Comparison of ENCODE assay signal across 22 mouse cellular contexts in genomic region chr16:48473396-48473795, GRCm38 (mm10). TPM values are rescaled to one million over a fixed set of nuclear protein-coding genes. Genes with fewer than 3 reads are reported as not detected.
A peak's percentile ranks its signal among the peaks of the same experiment; 100 is the strongest.
DNase-seq lines count a peak whose midpoint lies in the region; ATAC-seq and TF ChIP-seq lines count a peak whose summit lies in the region.
"Had no signal": no experiment of that assay in that cellular context is flagged by ENCODE, and none has a peak within 500 bp of the region (broad histone marks: within the 10 kb centered on the region; RNA-seq: fewer than 3 reads in every experiment).

No protein-coding gene starts in this region.

- TF ChIP-seq POLR2A in cerebellum, adult 2 months (IDR thresholded peaks at IDR 0.05; ENCODE audit: borderline replicate concordance, insufficient read depth, low read length) = no peak

- no peak overlapping the region for H3K4me3 ChIP-seq in cerebellum, adult 2 months (replicated peaks; ENCODE audit: insufficient read depth, low read depth, low read length)
- H3K4me3 ChIP-seq in midbrain, embryonic 11.5 days (ENCODE audit: low read depth, low read length) = no peak overlapping the region
- no peak overlapping the region for H3K4me3 ChIP-seq in midbrain, embryonic 13.5 days (replicated peaks)

- H3K36me3 ChIP-seq in midbrain, embryonic 11.5 days (ENCODE audit: control insufficient read depth, insufficient read depth, low read length) = no peaks in the 10 kb centered on the region
- no peaks in the 10 kb centered on the region for H3K36me3 ChIP-seq in midbrain, embryonic 13.5 days
- H3K36me3 ChIP-seq: G1E had no signal

- no peak overlapping the region for H3K27ac ChIP-seq in cerebellum, adult 2 months (ENCODE audit: insufficient read depth, low read length)
- no peak overlapping the region for H3K27ac ChIP-seq in midbrain, embryonic 11.5 days (ENCODE audit: low read depth, low read length)
- no peak overlapping the region for H3K27ac ChIP-seq in midbrain, embryonic 13.5 days

- no peaks in the 10 kb centered on the region for H3K9me3 ChIP-seq in midbrain, embryonic 11.5 days (ENCODE audit: control insufficient read depth, low read length)
- H3K9me3 ChIP-seq in midbrain, embryonic 13.5 days = no peaks in the 10 kb centered on the region
- H3K9me3 ChIP-seq: G1E had no signal

- H3K27me3 ChIP-seq in cerebellum, adult 2 months (ENCODE audit: control insufficient read depth, insufficient read depth, low read length) = no peaks in the 10 kb centered on the region
- no peaks in the 10 kb centered on the region for H3K27me3 ChIP-seq in midbrain, embryonic 11.5 days (ENCODE audit: control insufficient read depth, insufficient read depth, low read length)
- H3K27me3 ChIP-seq in midbrain, embryonic 13.5 days = no peaks in the 10 kb centered on the region
- H3K27me3 ChIP-seq: CH12.LX, Patski had no signal

- no peak for ATAC-seq in midbrain, embryonic 11.5 days (ENCODE audit: low FRiP score)
- no peak for ATAC-seq in midbrain, embryonic 13.5 days
- ATAC-seq: activated CD4-positive, CD25-positive, alpha-beta regulatory T cell, adult 4 months; CD4-positive, CD25-positive, alpha-beta regulatory T cell, adult 4 months; Patski had no signal

- H3K4me1 ChIP-seq in cerebellum, adult 2 months (ENCODE audit: control insufficient read depth, insufficient read depth, low read length) = no peaks in the 10 kb centered on the region
- no peaks in the 10 kb centered on the region for H3K4me1 ChIP-seq in midbrain, embryonic 11.5 days (ENCODE audit: control insufficient read depth, insufficient read depth, low read length)
- H3K4me1 ChIP-seq in midbrain, embryonic 13.5 days (replicated peaks) = peaks cover 5% of the 10 kb centered on the region; the same call in 1 of the 2 replicates

- DNase-seq in cerebellum, postnatal 10 days = peak; percentile 59 to 64
- DNase-seq in cerebellum, adult 2 months = no peak
- DNase-seq in cerebellum, postnatal 14 days = peak; percentile 33 to 36
- DNase-seq in cerebellum, adult 11-12 months = no peak
- DNase-seq in midbrain, embryonic 11.5 days (ENCODE audit: low spot score, missing footprints) = peak; percentile 44
- DNase-seq: adrenal gland, adult 2 months; adrenal gland, adult 8-10 months; adrenal gland, postnatal 10 days; adrenal gland, postnatal 14 days; adrenal gland, postnatal 25 days; adrenal gland, postnatal 36 days; B cell, adult 2 months; cerebellum, adult 11 months; cerebellum, adult 18-20 months; cerebellum, adult 8-10 months had no signal

- H3K9ac ChIP-seq in midbrain, embryonic 11.5 days (ENCODE audit: low read length) = no peak overlapping the region
- H3K9ac ChIP-seq in midbrain, embryonic 13.5 days (replicated peaks) = no peak overlapping the region

- no peak overlapping the region for H3K4me2 ChIP-seq in midbrain, embryonic 11.5 days
- no peak overlapping the region for H3K4me2 ChIP-seq in midbrain, embryonic 13.5 days (replicated peaks)

- WGBS in cerebellum, adult 2 months = 61% methylated on average over 10 of the region's 10 CpGs
- 87% methylated on average over 10 of the region's 10 CpGs for WGBS in midbrain, embryonic 11.5 days
- 92% methylated on average over 10 of the region's 10 CpGs for WGBS in midbrain, embryonic 13.5 days

- TF ChIP-seq CTCF in cerebellum, adult 2 months (IDR thresholded peaks at IDR 0.05; ENCODE audit: borderline replicate concordance, insufficient read depth, low read depth, low read length) = no peak

RNA-seq across cellular contexts. Expression of gene Morc1, which starts 42.4 kb away (rescaled TPM):
- polyA plus RNA-seq in cerebellum, adult 2 months (2012; rRNA removed) = 0.05 TPM in 1 of 2 replicates, not detected in the other
- polyA plus RNA-seq in midbrain, embryonic 11.5 days (2014; fragmentation: Nextera tagmentation; extraction: Ambion mirVana) = not detected in 2 replicates
- polyA plus RNA-seq in midbrain, embryonic 13.5 days (2015; fragmentation: Nextera tagmentation; extraction: Ambion mirVana) = not detected in 2 replicates
- polyA plus RNA-seq: adrenal gland, adult 2 months; C2C12; G1E; Patski had no signal

Comparison
In these comparisons a context has a peak if more than half of its experiments do, and no peak if none do; other contexts are left out.
1. DNase-seq: peak in cerebellum, postnatal 10 days (2 of 2), cerebellum, postnatal 14 days (2 of 2) and midbrain, embryonic 11.5 days (single experiment); none in cerebellum, adult 2 months (0 of 2) and cerebellum, adult 11-12 months (single experiment).